Mouse (Mus musculus) spleen, adult 12 weeks (tissue): ENCODE measurements around the gene Ccdc130.
"Not testable (repeated sequence)": the region's sequence is repeated elsewhere in the genome, so short reads cannot be mapped to it uniquely, and the experiment has no call there.

Source experiments
- DNase-seq: peaks from one replicate; pipeline ENCODE4 v3.0.0; 2022; ENCODE audit warnings: low spot score

Ccdc130 gene

GRCm38 (mm10) chr8:84269950-84270773 lies at the start of gene Ccdc130:
Gene Ccdc130, minus strand, starts transcription at chr8:84270380.
- DNase-seq: peak; percentile 99

DNA sequence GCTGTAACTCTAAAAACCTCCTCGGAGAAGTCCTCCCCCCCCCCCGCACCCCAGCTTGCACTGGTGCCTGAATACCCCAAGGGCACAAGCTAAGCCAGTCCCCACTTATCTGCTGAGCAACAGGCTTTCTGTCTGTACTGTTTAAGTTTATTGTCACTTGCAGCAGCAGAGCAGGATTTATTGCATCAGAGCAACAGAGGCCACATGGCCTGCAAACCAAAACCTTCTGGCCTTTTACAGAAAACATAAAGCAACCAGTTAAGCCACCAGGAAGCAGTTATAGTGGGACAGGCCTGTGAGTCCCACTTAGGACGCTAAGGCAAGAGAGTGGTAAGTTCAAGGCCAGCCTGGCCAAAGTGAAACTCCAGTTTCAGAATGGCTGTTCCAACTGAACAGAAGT lies 38.2 kb upstream of the Ccdc130 start:
- no peak for DNase-seq

DNA sequence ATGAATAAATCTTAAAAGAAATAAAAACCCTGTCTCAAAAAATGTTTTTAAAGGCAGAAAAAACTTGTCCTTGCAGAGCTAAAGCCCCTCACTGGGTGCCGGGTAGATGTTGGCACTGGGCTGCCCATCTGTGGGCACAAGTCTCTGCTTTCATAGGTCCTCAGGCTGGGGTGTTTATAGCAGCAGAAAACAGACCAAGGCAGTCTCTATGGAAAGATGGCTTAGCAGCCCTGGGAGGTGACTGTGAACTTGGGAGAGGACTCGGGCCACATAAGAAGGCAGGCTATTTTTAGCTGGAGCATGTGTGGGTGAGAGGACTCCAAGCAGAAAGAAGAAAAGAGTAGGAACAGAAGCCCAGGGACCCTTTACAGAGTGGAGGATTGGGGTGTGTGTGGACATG lies 33.8 kb upstream of the Ccdc130 start:
- DNase-seq: no peak

- no peak for DNase-seq
Measured at GRCm38 (mm10) chr8:84297029-84297785, 27.0 kb upstream of the Ccdc130 start.

DNA sequence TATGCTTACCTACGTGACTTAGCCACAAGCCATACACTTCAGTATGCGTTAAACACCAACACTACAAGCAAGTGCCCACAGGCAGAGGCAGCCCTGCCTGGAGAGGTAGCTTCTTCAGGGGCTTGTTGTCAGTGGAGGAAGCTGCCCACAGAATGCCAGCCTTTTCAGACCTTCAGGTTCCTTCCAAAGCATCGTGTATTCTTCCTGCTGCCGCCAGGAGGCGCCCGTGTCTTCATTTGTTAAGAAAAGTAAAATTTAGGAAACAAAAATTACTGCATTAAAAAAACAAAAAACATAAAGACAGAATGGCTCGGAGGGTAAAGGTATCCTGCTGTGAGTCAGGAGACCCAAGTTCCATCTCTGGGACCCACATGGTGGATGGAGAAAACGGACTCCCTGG lies 21.5 kb upstream of the Ccdc130 start:
- no peak for DNase-seq

- no peak for DNase-seq
Measured at GRCm38 (mm10) chr8:84291086-84291485, 20.9 kb upstream of the Ccdc130 start.

GRCm38 (mm10) chr8:84288892-84289291 lies 18.7 kb upstream of the Ccdc130 start:
- no peak for DNase-seq

- not testable (repeated sequence) for DNase-seq
Measured at GRCm38 (mm10) chr8:84285665-84286064, 15.5 kb upstream of the Ccdc130 start.

DNA sequence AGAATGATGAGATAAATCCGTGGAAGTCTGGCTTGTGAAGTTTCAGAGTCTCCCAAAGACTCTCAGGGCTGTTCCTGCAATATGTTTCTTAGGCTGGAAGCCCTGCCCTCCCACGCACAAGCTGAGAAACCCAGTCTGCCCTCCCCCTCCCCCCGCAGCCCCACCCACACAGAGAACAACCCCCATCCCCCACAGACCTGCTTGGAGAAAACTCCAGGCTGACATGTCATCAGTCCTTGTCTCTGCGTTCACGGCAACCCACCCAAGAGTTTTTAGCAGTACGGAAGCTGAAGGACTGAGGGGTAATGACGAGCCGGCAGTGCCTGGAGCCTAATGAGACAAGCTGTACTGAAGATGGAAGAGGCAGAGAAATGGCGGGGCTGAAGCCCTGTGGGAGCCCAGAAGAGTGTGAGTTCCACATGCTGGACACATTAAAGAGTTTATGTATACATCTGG lies 14.5 kb upstream of the Ccdc130 start:
- no peak for DNase-seq

- no peak for DNase-seq
Measured at GRCm38 (mm10) chr8:84280777-84281176, 10.6 kb upstream of the Ccdc130 start.

DNA sequence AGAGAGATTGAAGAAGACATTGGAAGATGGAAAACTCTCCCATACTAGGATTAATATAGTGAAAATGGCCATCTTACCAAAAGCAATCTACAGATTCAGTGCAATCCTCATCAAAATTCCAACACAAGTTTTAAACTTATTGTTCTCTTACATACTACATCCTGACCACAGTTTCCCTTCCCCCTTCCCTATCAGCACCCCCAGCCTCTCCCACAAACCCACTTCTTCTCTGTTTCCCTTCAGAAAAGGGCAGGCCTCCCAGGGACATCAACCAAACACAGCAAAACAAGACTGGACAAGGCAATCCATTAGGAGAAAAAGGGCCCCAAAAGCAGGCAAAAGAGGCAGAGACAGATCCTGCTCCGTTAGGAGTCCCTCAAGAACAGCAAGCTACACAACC lies 6.3 kb upstream of the Ccdc130 start:
- DNase-seq: no peak

DNA sequence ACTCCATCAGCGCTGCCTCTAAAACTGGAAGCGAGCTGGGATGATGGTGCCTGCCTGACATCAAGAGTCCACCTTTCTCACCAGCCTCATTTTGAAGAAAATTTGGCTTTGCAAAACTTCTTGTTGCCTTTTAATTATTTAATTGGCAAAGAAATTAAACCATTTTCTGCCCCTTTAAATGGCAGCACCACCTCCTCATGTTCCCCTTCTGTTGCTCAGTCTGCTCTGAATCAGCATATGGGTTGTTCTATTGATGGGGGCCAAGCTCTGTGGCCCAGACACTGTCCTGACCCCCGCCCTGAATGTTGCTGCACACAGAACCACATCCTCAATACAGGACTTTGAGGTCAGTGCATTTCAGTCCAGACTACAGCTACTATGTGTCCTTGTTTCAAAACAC lies 3.8 kb upstream of the Ccdc130 start:
- no peak for DNase-seq

GRCm38 (mm10) chr8:84272302-84272701 lies 2.1 kb upstream of the Ccdc130 start:
- no peak for DNase-seq

- no peak for DNase-seq
Measured at GRCm38 (mm10) chr8:84261098-84261497, 9.1 kb downstream of the Ccdc130 start.

- DNase-seq: peak; percentile 75
Measured at GRCm38 (mm10) chr8:84256822-84257610, 13.2 kb downstream of the Ccdc130 start, which contains the start of gene Mri1. Gene Mri1, minus strand, starts transcription at chr8:84257326.

DNA sequence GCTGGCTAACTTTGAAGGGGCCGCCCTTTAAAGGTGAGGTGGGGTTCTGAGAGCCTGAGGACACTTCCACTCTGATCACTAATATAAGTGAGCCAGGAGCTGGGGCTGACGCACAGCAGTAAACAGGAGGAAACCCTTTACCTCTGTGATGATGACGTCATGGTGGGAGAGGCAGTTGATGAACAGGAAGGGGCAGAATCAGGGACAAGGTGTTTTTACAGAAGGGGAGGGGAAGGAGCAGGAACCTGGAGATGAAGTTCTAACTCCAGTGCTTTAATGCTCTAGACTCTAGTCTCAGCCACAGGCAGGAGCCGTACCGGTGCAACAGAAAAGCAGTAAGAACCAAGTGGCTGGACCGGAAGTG lies 13.7 kb downstream of the Ccdc130 start:
- DNase-seq: no peak

DNA sequence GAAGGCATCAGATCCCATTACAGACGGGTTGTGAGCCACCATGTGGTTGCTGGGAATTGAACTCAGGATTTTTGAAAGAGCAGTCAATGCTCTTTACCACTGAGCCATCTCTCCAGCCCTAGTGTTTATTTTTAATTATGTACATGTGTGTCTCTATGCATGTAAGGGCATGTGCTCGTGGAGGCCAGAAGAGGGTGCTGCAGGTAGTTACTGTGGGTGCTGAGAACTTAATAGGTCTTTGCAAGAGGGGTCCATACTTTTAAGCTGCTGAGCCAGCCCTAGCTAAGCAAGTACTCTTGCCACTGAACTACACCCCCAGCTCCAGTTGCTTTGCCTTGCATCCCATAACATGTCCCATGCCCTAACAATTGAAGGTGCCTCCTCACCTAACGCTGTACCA lies 14.3 kb downstream of the Ccdc130 start:
- no peak for DNase-seq

GRCm38 (mm10) chr8:84249257-84250170 lies 20.7 kb downstream of the Ccdc130 start, which contains the start of gene D8Ertd738e:
Gene D8Ertd738e, minus strand, starts transcription at chr8:84249719.
- DNase-seq: peak; percentile 82

DNA sequence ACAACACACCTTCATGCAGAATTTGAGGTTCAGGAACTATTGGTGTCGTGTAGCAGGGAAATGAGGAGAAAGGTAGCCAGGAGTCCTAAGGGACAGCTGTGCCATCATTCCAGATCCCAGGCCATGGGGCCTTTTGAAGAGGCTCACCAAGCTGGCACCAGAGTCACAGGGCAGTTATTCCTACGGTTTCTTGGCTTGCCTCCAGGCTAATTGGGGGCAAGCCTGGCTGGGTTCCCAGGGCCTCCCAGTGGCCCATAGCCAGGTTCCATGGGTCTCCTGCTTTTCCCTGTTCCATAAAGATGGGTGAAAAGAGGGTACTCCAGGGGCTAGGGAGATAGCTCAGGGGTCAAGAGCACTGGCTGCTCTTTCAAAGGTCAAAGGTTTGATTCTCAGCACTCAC lies 28.4 kb downstream of the Ccdc130 start:
- no peak for DNase-seq

GRCm38 (mm10) chr8:84241167-84241566 lies 29.0 kb downstream of the Ccdc130 start:
- DNase-seq: no peak

- DNase-seq: no peak
Measured at GRCm38 (mm10) chr8:84237542-84238229, 32.5 kb downstream of the Ccdc130 start.
